Mouse (Mus musculus) E14TG2a.4 (cell line): ENCODE data around the gene Aldh1l1.

Source experiments
- CTCF ChIP-seq: conservative IDR thresholded peaks from 2 replicates; pipeline ENCODE4 v1.5.1; 2014; ENCODE audit warnings: low read length
- NANOG ChIP-seq: IDR thresholded peaks from 2 replicates; pipeline ENCODE4 v1.6.1; 2014; ENCODE audit warnings: borderline replicate concordance, low read length, mixed read lengths
- POU5F1 ChIP-seq: IDR thresholded peaks from 2 replicates; pipeline ENCODE4 v1.6.1; 2014; ENCODE audit warnings: low read length, borderline replicate concordance

DNA sequence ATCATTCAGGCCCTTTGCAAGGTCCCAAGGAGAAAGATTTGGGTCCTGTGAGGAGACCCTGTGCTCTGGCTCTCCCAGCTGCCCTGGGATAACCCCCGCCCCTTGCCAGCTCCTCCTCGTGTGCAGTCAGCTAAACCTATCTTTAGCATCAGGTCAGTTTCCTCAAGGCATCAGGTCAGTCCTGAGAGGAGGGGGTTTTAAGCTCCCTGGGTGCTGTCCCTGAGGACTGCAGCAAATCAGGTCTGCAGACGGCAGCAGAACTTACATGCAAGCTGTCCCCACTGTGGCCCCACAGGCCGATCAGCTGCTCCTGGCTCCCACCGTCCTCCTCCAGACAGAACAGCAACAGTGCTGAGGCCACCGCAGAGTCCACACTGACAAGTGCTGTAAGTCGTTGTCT is 115.5 kb downstream of the Aldh1l1 start:
- TF ChIP-seq CTCF: no peak
- TF ChIP-seq NANOG: no peak
- no peak for TF ChIP-seq POU5F1
